Mouse (Mus musculus) lung, postnatal 0 days (tissue): ENCODE data around the gene Gm20509.

Experiments used
- CTCF ChIP-seq: IDR thresholded peaks from 2 replicates; pipeline ENCODE4 v1.5.1; 2016; ENCODE audit warnings: antibody characterized with exemption, mild to moderate bottlenecking
- EP300 ChIP-seq: IDR thresholded peaks from 2 replicates; pipeline ENCODE4 v1.6.1; 2016; ENCODE audit warnings: antibody characterized with exemption, mild to moderate bottlenecking, control low read depth

- TF ChIP-seq CTCF (no peak), EP300 (peak; percentile 83)
Measured at GRCm38 (mm10) chr9:73068688-73069087, 33.6 kb upstream of the Gm20509 start.
